Mouse (Mus musculus) embryonic facial prominence, embryonic 11.5 days (tissue): ENCODE measurements around the gene Fcgr1. TPM values are rescaled to one million over a fixed set of nuclear protein-coding genes. Genes with fewer than 3 reads are reported as not detected.
A peak's percentile ranks its signal among the peaks of the same experiment; 100 is the strongest.
"Not testable (repeated sequence)": the region's sequence is repeated elsewhere in the genome, so short reads cannot be mapped to it uniquely, and the experiment has no call there.

Source experiments
- ATAC-seq: fragments of 200-750 bp; cut with Nextera tagmentation; replicated peaks from 2 replicates; pipeline ENCODE4 v1.8.0; 2017; ENCODE audit warnings: low read depth; ENCODE audit not compliant: insufficient number of reproducible peaks, low FRiP score, low TSS enrichment
- DNase-seq: peaks from one replicate; pipeline ENCODE4 v3.0.0-alpha.2; 2015; ENCODE audit warnings: low spot score
- H3K27ac ChIP-seq: fragments of 300-500 bp; sonication (generic); replicated peaks from 2 replicates; pipeline ENCODE4 v1.5.1; 2014; ENCODE audit warnings: mild to moderate bottlenecking, low read depth, low read length, control low read depth
- H3K27me3 ChIP-seq: fragments of 300-500 bp; sonication (generic); 2 replicates; pipeline ENCODE4 v1.6.1; 2014; ENCODE audit warnings: mild to moderate bottlenecking, low read length, moderate library complexity, mixed read lengths; ENCODE audit not compliant: control insufficient read depth, insufficient read depth
- H3K36me3 ChIP-seq: fragments of 300-500 bp; sonication (generic); replicated peaks from 2 replicates; pipeline ENCODE4 v1.6.1; 2014; ENCODE audit warnings: low read depth, mild to moderate bottlenecking, low read length, moderate library complexity, mixed read lengths; ENCODE audit not compliant: control insufficient read depth, insufficient read depth
- H3K4me1 ChIP-seq: fragments of 300-500 bp; sonication (generic); 2 replicates; pipeline ENCODE4 v1.6.1; 2014; ENCODE audit warnings: low read length, mixed read lengths; ENCODE audit not compliant: control insufficient read depth, insufficient read depth
- H3K4me2 ChIP-seq: fragments of 300-500 bp; sonication (generic); 2 replicates; pipeline ENCODE4 v1.6.1; 2014; ENCODE audit warnings: low read depth, mild to moderate bottlenecking, control low read depth, low read length, moderate library complexity
- H3K4me3 ChIP-seq: fragments of 300-500 bp; sonication (generic); 2 replicates; pipeline ENCODE4 v1.5.1; 2014; ENCODE audit warnings: low read depth, low read length, control low read depth
- H3K9ac ChIP-seq: fragments of 300-500 bp; sonication (generic); replicated peaks from 2 replicates; pipeline ENCODE4 v1.6.1; 2014; ENCODE audit warnings: mild to moderate bottlenecking, control low read depth, low read length
- H3K9me3 ChIP-seq: fragments of 300-500 bp; sonication (generic); replicated peaks from 2 replicates; pipeline ENCODE4 v1.6.1; 2016; ENCODE audit warnings: mild to moderate bottlenecking, low read length, inconsistent platforms, mixed read lengths; ENCODE audit not compliant: control insufficient read depth
- WGBS: fragments of 180-500 bp; shearing (Covaris S2); extraction: QIAGEN DNeasy Blood & Tissue Kit; methylation state at CpG from one replicate; pipeline ENCODE4 v1.1.7; 2014; 5-methylcytosine and 5-hydroxymethylcytosine counted together
- polyA plus RNA-seq: library from polyadenylated mRNA; unstranded; fragments of >200 nt; fragmentation: Nextera tagmentation; extraction: Ambion mirVana; gene quantifications from 2 replicates; pipeline ENCODE4 v1.2.1, GENCODE M21; 2014

The Fcgr1 gene
- polyA plus RNA-seq, 1 experiment from 2014 or later, result 2.1 TPM

DNA sequence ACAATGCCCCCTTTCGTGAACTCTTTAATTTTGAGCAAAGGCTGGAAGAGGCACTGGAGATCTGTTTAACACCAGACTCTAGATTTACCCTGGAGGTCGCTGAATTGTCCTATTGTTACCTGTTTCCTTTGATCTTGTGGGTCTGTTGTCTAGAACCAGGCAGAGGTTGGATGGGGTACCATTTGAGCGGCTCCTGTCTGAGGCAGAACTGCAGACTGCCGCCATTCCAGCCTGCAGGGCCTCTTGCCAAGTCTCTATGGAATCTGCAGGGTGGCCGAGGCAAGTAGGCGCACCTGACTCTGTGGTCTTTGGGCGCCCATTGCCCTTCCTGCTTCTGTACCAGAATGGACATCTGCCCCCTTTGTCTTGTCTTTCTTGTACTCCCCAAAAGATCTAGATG lies 36.8 kb upstream of the Fcgr1 start:
- Histone ChIP-seq H3K4me2 (no peak overlapping the region), H3K9ac (no peak overlapping the region), H3K36me3 (no peaks in the 10 kb centered on the region), H3K9me3 (no peaks in the 10 kb centered on the region), H3K4me1 (no peaks in the 10 kb centered on the region), H3K27me3 (peaks cover 38% of the 10 kb centered on the region), H3K27ac (no peak overlapping the region), H3K4me3 (no peak overlapping the region)
- 66% methylated on average over 7 of the region's 7 CpGs for WGBS
- no peak for ATAC-seq
- no peak for DNase-seq

- peaks cover 34% of the 10 kb centered on the region for H3K27me3 ChIP-seq
- WGBS, result 83% methylated on average over 4 of the region's 4 CpGs
These were observed 36.4 kb upstream of the Fcgr1 start for GRCm38 (mm10) chr3:96330181-96330580.

DNA sequence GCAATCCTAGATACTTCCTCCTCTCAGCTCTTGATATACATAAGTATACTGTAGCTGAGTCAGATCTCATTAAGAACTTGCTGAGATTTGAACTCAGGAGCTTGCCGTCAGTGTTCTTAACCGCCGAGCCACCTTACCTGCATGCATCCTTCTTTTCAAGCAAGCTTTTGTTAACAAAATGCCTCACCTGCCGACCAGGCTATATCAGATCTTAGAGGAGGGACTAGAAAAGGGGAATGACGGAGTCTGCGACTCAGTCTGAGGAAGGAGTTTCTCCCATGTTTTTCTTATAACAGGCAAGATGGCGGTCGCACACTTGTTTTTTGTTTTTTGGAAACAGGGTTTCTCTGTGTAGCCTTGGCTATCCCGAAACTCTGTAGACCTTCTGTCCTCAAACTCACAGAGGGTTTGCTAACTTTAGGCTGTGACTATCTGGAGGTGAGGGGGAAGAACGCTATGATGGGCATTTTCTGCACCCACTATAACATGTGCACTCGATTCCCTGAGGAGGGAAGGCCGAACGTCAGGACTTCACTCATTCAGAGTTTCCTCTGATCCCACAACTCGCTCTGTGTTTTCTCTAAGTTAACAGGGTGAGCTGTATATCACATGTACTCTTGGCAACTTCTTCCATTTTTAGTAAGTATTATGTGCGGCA lies 35.1 kb upstream of the Fcgr1 start:
- ATAC-seq (no peak), DNase-seq (no peak)
- no peaks in the 10 kb centered on the region for H3K4me1 ChIP-seq
- H3K4me2 ChIP-seq, result no peak overlapping the region
- no peak overlapping the region for H3K9ac ChIP-seq
- no peaks in the 10 kb centered on the region for H3K9me3 ChIP-seq
- H3K27me3 ChIP-seq, result peaks cover 27% of the 10 kb centered on the region
- no peaks in the 10 kb centered on the region for H3K36me3 ChIP-seq
- WGBS, result 13% methylated on average over 15 of the region's 15 CpGs
- H3K4me3 ChIP-seq, result peak overlapping the region; percentile 32; the same call in 1 of the 2 replicates
- H3K27ac ChIP-seq, result no peak overlapping the region

More at GRCm38 (mm10) chr3:96330181-96330580, 36.4 kb upstream of the Fcgr1 start:
- ATAC-seq (no peak), DNase-seq (no peak)
- Histone ChIP-seq H3K4me2 (no peak overlapping the region), H3K9me3 (no peaks in the 10 kb centered on the region), H3K36me3 (no peaks in the 10 kb centered on the region), H3K27ac (no peak overlapping the region), H3K4me3 (no peak overlapping the region), H3K9ac (no peak overlapping the region), H3K4me1 (no peaks in the 10 kb centered on the region)

GRCm38 (mm10) chr3:96328060-96328729 lies 34.4 kb upstream of the Fcgr1 start:
- peak overlapping the region; percentile 50 for H3K9ac ChIP-seq
- WGBS, result 0% methylated on average over 44 of the region's 49 CpGs
- H3K4me1 ChIP-seq, H3K27ac ChIP-seq, H3K9me3 ChIP-seq, H3K36me3 ChIP-seq: not testable (repeated sequence)
- H3K4me3 ChIP-seq, result peak overlapping the region; percentile 32
- DNase-seq, result peak; percentile 80
- peaks cover 23% of the 10 kb centered on the region for H3K27me3 ChIP-seq
- peak overlapping the region; percentile 56 for H3K4me2 ChIP-seq
- peak; percentile 90 for ATAC-seq

DNA sequence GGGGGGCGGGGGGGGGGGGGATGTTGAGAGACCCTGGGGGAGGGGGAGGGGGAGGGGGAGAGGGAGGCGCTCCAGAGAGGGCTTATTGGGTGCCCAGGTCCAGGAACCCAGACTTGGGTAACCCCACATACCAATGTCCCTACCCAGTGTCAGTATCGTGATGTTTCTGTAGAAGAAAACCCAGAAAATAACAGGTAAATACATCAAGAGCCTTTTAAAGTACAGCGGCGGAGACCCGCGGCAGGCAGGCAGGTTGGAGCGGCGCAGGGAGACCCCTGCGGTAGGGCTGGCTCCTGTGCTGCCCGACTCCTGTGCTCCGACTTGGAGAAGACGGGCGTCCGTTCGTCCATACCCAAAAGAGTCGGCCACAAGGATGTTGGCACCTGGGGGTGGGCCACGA lies 33.9 kb upstream of the Fcgr1 start:
- Histone ChIP-seq H3K4me3 (peak overlapping the region; percentile 32), H3K4me2 (peak overlapping the region; percentile 56), H3K27me3 (peaks cover 20% of the 10 kb centered on the region), H3K9me3 (no peaks in the 10 kb centered on the region), H3K9ac (no peak overlapping the region; the same call in 1 of the 2 replicates), H3K4me1 (no peaks in the 10 kb centered on the region), H3K36me3 (no peaks in the 10 kb centered on the region), H3K27ac (no peak overlapping the region)
- no peak for DNase-seq
- WGBS, result 0% methylated on average over 12 of the region's 18 CpGs
- ATAC-seq, result peak; percentile 25

DNA sequence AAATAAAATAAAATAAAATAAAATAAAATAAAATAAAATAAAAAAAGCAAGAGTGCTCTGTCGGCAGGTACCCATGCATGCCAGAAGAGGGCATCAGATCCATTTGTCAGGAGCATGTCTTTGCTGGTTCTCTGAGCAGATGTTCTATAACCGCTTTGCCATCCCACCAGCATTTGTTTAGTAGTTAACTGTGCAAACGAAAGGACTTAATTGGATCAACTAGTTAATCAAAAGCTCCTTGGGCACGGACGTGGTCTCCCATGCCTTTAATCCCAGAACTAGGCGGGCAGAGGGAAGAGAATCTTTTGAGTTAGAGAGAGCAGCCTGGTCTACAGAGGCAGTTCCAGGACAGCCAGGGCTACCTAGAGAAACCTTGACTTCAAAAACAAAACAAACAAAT lies 33.4 kb upstream of the Fcgr1 start:
- Histone ChIP-seq H3K9ac (no peak overlapping the region), H3K4me3 (no peak overlapping the region), H3K27me3 (peaks cover 21% of the 10 kb centered on the region), H3K36me3 (no peaks in the 10 kb centered on the region), H3K27ac (no peak overlapping the region), H3K9me3 (no peaks in the 10 kb centered on the region), H3K4me1 (no peaks in the 10 kb centered on the region), H3K4me2 (peak overlapping the region; percentile 56; the same call in 1 of the 2 replicates)
- DNase-seq (peak; percentile 66), ATAC-seq (no peak)
- 3% methylated on average over 6 of the region's 6 CpGs for WGBS

DNA sequence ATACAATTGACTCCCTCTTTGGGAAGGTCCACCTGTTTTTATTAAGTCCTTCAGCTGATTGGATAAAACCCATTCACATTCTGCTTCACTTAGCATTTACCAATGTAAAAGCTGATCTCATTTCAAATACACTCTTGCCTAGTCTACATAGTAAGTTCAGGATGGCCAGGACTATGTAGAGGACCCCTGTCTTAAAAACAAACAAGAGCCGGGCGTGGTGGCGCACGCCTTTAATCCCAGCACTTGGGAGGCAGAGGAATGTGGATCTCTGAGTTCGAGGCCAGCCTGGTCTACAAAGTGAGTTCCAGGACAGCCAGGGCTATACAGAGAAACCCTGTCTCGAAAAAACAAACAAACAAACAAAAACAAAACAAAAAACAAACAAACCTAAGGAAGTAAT lies 30.0 kb upstream of the Fcgr1 start:
- H3K27me3 ChIP-seq, result not testable (repeated sequence)

DNA sequence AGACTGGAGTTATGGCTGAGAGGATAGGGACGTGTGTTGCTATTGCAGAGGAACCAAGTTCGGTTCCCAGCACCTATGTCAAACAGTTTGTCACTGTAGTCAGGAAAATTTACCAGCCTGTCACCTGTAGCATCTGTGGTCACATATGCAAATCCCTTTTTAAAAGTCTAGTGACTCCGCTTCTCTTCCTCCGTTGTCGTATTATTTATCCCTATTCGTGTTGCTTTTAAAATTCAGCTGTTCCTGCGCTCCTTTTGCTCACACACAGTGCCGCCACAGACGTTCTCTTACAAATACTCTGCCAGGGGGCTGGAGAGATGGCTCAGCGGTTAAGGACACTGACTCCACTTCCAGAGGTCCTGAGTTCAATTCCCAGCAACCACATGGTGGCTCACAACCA lies 28.8 kb upstream of the Fcgr1 start:
- Histone ChIP-seq H3K4me1 (no peaks in the 10 kb centered on the region), H3K9ac (no peak overlapping the region), H3K27ac (no peak overlapping the region), H3K36me3 (no peaks in the 10 kb centered on the region), H3K27me3 (peaks cover 4% of the 10 kb centered on the region; the same call in 1 of the 2 replicates), H3K4me3 (no peak overlapping the region), H3K4me2 (no peak overlapping the region; the same call in 1 of the 2 replicates), H3K9me3 (no peaks in the 10 kb centered on the region)
- 10% methylated on average over 10 of the region's 10 CpGs for WGBS
- ATAC-seq (no peak), DNase-seq (no peak)

More for the DNA sequence above, 30.0 kb upstream of the Fcgr1 start:
- ATAC-seq, H3K9me3 ChIP-seq, H3K4me1 ChIP-seq, H3K36me3 ChIP-seq, H3K4me3 ChIP-seq, DNase-seq, H3K27ac ChIP-seq, H3K4me2 ChIP-seq, H3K9ac ChIP-seq: not testable (repeated sequence)
- WGBS, result 62% methylated on average over 6 of the region's 6 CpGs
